Mouse (Mus musculus) hindbrain, embryonic 14.5 days (tissue): ENCODE data around the gene Add3. TPM values are rescaled to one million over a fixed set of nuclear protein-coding genes. Genes with fewer than 3 reads are reported as not detected.

Source experiments
- ATAC-seq: fragments of 200-750 bp; cut with Nextera tagmentation; 2 replicates; pipeline ENCODE4 v1.8.0; 2017; ENCODE audit warnings: moderate number of reproducible peaks, mild to moderate bottlenecking, moderate TSS enrichment, moderate library complexity; ENCODE audit not compliant: low FRiP score
- DNase-seq: peaks from one replicate; pipeline ENCODE4 v3.0.0-alpha.2; 2015; ENCODE audit warnings: low spot score
- H3K27ac ChIP-seq: fragments of 300-500 bp; sonication (generic); 2 replicates; pipeline ENCODE4 v1.5.1; 2014; ENCODE audit warnings: mild to moderate bottlenecking, moderate library complexity
- H3K27me3 ChIP-seq: fragments of 300-500 bp; sonication (generic); 2 replicates; pipeline ENCODE4 v1.6.1; 2014; ENCODE audit warnings: mild to moderate bottlenecking, low read length, mixed read lengths; ENCODE audit not compliant: control insufficient read depth, insufficient read depth
- H3K36me3 ChIP-seq: fragments of 300-500 bp; sonication (generic); replicated peaks from 2 replicates; pipeline ENCODE4 v1.6.1; 2014; ENCODE audit not compliant: control insufficient read depth, insufficient read depth
- H3K4me1 ChIP-seq: fragments of 300-500 bp; sonication (generic); replicated peaks from 2 replicates; pipeline ENCODE4 v1.6.1; 2014; ENCODE audit warnings: antibody characterized with exemption, low read length, mixed read lengths; ENCODE audit not compliant: control insufficient read depth, insufficient read depth
- H3K4me2 ChIP-seq: fragments of 300-500 bp; sonication (generic); replicated peaks from 2 replicates; pipeline ENCODE4 v1.6.1; 2014; ENCODE audit warnings: mild to moderate bottlenecking, moderate library complexity
- H3K4me3 ChIP-seq: fragments of 300-500 bp; sonication (generic); replicated peaks from 2 replicates; pipeline ENCODE4 v1.5.1; 2014; ENCODE audit warnings: mild to moderate bottlenecking, low read length
- H3K9ac ChIP-seq: fragments of 300-500 bp; sonication (generic); 2 replicates; pipeline ENCODE4 v1.6.1; 2014
- H3K9me3 ChIP-seq: fragments of 300-500 bp; sonication (generic); 2 replicates; pipeline ENCODE4 v1.6.1; 2016; ENCODE audit warnings: low read length; ENCODE audit not compliant: control insufficient read depth
- WGBS: fragments of 180-500 bp; shearing (Covaris S2); extraction: QIAGEN DNeasy Blood & Tissue Kit; methylation state at CpG from one replicate; pipeline ENCODE4 v1.1.7; 2014; 5-methylcytosine and 5-hydroxymethylcytosine counted together
- polyA plus RNA-seq: library from polyadenylated mRNA; unstranded; fragments of >200 nt; fragmentation: Nextera tagmentation; extraction: Ambion mirVana; gene quantifications from 2 replicates; pipeline ENCODE4 v1.2.1, GENCODE M21; 2014

Add3 gene
- polyA plus RNA-seq, 1 experiment from 2014 or later = 43.4 TPM

DNA sequence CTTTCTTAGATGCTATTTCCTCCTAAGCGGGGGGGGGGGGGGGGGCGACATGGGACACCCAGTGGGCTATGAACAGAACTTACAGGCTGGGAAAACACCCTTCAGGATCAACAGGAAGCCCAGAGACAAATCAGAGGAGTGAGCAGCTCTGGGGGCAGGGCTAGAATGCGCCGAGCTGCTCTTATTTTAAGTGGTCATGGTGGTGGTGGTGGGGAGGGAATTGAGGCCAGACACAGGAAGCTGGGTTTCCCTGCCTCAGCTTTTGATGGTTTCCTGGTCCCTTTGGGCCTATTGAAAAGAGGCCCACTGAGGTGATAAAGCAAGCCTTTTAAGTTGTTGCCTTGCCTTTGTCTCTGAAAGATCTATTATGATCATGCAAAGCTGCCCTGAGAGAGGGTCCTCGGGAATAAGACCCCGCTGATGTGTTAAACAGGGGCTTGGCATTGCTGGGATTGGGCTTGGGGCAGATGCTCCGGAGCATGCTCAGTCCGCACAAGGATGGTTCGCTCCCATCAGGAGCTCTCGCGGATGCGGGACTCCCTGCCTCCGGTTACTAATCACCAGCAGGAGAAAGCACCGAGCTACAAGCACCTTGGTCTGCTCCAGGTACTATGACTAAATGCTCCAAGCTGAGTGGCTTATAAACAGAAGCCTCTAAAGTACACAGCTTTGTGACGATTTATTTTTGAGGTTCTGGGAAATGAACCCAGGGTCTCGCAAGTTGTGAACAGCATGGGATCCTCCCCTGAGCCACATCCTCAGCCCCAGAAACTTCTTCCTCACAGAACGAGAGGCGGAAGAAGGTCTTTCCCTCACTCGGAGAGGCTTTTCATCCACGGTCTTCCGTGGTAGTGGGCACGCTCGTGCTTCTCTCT is 123.9 kb downstream of the Add3 start:
- DNase-seq (no peak), ATAC-seq (no peak)
- H3K36me3 ChIP-seq = no peaks in the 10 kb centered on the region
- no peak overlapping the region for H3K27ac ChIP-seq
- H3K4me2 ChIP-seq = peak overlapping the region; percentile 19; the same call in 1 of the 2 replicates
- 0 out of 2 replicates have a peak, but pooled peaks cover 5% of the 10 kb centered on the region for H3K4me1 ChIP-seq
- no peaks in the 10 kb centered on the region for H3K9me3 ChIP-seq
- WGBS = 32% methylated on average over 22 of the region's 23 CpGs
- H3K4me3 ChIP-seq = no peak overlapping the region
- H3K9ac ChIP-seq = no peak overlapping the region
- H3K27me3 ChIP-seq = no peaks in the 10 kb centered on the region

DNA sequence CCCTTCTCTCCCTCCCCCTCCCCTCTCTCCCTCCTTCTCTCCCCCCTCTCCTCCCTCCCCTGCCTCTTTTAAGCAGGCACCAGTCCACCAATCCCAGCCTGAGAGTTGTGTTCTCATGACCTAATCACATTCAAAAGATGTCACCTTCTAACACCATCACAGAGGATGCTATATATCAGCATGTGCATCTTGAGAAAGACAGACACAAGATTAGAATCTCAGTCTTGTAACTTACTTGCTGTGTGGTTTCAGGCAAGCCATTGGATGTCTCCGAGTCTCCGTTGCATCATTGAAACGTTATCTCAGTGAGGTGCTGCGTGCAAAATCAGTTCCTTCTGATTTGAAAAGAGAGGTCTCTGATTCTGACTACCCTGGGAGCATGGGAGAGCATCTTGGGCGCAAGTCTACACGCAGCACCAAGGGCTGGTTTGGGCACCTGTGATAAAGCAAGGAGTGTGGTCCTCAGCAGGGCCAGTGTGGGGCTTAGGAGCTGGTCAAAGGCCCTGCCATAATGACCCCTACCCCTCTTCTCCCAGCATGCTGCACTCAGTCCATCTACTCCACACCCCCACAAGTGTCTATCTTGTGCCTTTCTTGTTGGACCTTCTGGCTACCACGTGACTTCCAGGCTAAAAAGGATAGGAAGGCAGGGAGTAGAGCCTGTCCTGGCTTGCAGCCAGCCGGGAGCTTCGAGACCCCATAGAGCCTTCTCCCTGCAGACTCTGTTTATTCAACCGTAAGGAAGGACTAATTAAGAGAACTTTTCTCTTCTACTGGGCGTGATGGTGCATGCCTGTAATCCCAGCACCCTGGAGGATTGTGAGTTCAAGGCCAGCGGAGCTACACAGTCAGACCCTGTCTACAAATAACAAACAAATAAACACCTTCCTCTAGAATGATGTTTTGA is 124.8 kb downstream of the Add3 start:
- no peaks in the 10 kb centered on the region for H3K36me3 ChIP-seq
- no peaks in the 10 kb centered on the region for H3K27me3 ChIP-seq
- H3K27ac ChIP-seq = no peak overlapping the region
- H3K9me3 ChIP-seq = no peaks in the 10 kb centered on the region
- no peak overlapping the region for H3K4me3 ChIP-seq
- no peak overlapping the region for H3K4me2 ChIP-seq
- WGBS = 51% methylated on average over 12 of the region's 12 CpGs
- 0 out of 2 replicates have a peak, but pooled peaks cover 5% of the 10 kb centered on the region for H3K4me1 ChIP-seq
- ATAC-seq (peak; percentile 69; the same call in 1 of the 2 replicates), DNase-seq (peak; percentile 34)
- no peak overlapping the region for H3K9ac ChIP-seq

DNA sequence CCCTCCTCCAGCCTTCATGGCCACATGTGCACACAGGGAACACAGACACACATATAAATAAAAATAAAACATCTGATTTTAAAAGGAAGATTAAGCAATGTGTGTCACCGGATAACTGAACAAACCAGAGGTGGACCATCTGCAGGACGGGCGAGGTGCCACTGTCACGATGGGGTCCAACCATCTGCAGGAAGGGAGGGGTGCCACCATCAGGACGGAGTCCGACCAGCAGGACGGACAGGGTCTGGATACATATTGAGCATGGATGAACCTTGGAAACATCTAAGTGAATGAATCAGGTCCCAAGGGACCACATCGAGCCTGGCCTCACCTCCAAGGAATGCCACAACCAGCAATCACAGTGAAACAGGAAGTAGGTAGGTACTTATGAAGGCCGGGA is 127.1 kb downstream of the Add3 start:
- Histone ChIP-seq H3K4me3 (no peak overlapping the region), H3K27ac (no peak overlapping the region), H3K27me3 (no peaks in the 10 kb centered on the region), H3K4me1 (0 out of 2 replicates have a peak, but pooled peaks cover 5% of the 10 kb centered on the region), H3K36me3 (no peaks in the 10 kb centered on the region), H3K4me2 (no peak overlapping the region), H3K9ac (no peak overlapping the region), H3K9me3 (no peaks in the 10 kb centered on the region)
- ATAC-seq = no peak
- 95% methylated on average over 9 of the region's 9 CpGs for WGBS
- DNase-seq = no peak

DNA sequence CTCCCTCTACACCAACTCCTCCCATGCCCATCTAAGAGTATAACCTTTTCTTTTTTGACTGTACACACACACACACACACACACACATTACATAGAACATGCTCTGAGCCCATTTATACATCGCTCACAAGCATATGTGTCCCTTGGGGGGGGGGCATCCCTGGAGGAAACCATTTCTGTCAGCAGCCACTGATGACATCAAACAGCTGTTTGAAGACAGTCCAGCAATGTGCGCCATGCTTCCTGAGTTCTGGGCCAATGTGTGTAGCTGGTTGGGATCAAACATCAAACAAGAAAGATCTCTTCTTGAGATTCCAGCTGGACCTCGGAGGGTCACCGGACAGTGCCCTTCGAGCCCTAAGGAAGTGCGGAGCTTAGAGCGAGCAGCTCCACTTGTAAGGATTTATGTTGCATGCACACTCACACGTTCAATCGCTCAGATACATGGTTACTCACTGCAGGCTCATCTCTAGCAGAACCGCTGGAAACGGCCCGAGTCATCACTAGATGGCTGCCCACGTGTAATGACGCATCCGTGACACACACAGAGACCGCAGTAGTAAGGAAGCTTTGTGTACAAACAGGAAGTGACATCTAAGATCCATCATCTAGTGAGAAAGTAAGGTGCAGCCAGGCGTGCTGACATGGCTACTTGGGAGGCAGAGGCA is 132.9 kb downstream of the Add3 start:
- Histone ChIP-seq H3K4me1 (no peaks in the 10 kb centered on the region), H3K9me3 (no peaks in the 10 kb centered on the region), H3K27ac (no peak overlapping the region), H3K36me3 (no peaks in the 10 kb centered on the region), H3K9ac (no peak overlapping the region), H3K4me3 (no peak overlapping the region), H3K4me2 (no peak overlapping the region), H3K27me3 (no peaks in the 10 kb centered on the region)
- no peak for ATAC-seq
- WGBS = 88% methylated on average over 17 of the region's 17 CpGs
- no peak for DNase-seq

DNA sequence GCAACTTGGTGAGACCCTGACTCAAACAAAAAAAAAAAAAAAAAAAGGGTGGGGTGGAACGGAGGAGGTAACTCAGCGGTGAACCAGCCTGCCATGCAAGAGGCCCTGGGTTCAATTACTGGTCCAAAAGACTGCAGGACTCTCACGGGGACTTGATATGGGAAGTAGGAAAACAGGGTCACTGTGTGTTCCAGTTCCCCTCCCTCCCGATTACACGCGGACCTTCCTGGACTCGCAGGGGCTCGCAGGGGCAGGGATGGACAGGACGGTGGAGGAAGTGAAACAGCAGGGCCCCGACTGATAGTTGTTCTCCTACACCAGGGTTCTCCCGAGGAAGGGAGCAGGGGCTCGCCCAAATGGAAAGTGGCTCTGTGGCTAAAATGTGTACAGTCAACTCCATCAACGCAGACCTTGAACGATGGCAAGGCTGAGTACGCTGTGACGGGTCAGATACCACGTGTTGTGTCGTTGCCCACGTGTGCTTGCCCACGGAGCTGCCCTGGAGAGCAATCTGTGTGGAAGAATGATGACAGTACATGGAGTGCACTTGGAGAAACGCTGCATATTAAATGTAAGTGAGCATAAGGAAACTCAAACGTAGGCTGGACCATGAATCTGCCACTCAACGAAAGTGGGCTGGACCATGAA is 133.7 kb downstream of the Add3 start:
- ATAC-seq = no peak
- DNase-seq = no peak
- Histone ChIP-seq H3K4me2 (no peak overlapping the region), H3K27ac (no peak overlapping the region), H3K4me3 (no peak overlapping the region), H3K4me1 (no peaks in the 10 kb centered on the region), H3K36me3 (no peaks in the 10 kb centered on the region), H3K9ac (no peak overlapping the region), H3K27me3 (no peaks in the 10 kb centered on the region), H3K9me3 (no peaks in the 10 kb centered on the region)
- 90% methylated on average over 23 of the region's 23 CpGs for whole genome bisulfite sequencing

DNA sequence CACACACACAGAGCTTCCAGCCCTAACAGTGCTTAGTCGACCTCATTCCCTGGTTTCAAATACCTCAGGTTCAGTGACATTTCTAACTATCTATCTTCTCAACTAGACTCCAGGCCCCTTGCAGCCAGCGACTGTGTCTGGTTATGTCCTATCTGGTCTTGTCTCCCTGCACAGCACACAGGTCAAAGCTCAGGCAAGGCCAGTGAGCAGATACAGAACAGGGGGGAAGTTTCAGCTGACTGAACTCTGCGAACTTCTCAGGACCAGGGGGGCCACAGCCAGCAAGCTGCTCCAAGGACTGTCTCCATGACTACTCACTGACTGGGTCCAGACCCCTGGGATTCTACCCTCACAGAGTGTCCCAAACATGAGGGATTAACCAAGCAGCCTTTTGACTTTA is 135.0 kb downstream of the Add3 start:
- ATAC-seq (no peak), DNase-seq (no peak)
- no peak overlapping the region for H3K27ac ChIP-seq
- H3K4me2 ChIP-seq = no peak overlapping the region
- no peak overlapping the region for H3K4me3 ChIP-seq
- H3K9me3 ChIP-seq = no peaks in the 10 kb centered on the region
- 43% methylated on average over 3 of the region's 3 CpGs for WGBS
- no peak overlapping the region for H3K9ac ChIP-seq
- H3K36me3 ChIP-seq = no peaks in the 10 kb centered on the region
- no peaks in the 10 kb centered on the region for H3K27me3 ChIP-seq
- no peaks in the 10 kb centered on the region for H3K4me1 ChIP-seq

DNA sequence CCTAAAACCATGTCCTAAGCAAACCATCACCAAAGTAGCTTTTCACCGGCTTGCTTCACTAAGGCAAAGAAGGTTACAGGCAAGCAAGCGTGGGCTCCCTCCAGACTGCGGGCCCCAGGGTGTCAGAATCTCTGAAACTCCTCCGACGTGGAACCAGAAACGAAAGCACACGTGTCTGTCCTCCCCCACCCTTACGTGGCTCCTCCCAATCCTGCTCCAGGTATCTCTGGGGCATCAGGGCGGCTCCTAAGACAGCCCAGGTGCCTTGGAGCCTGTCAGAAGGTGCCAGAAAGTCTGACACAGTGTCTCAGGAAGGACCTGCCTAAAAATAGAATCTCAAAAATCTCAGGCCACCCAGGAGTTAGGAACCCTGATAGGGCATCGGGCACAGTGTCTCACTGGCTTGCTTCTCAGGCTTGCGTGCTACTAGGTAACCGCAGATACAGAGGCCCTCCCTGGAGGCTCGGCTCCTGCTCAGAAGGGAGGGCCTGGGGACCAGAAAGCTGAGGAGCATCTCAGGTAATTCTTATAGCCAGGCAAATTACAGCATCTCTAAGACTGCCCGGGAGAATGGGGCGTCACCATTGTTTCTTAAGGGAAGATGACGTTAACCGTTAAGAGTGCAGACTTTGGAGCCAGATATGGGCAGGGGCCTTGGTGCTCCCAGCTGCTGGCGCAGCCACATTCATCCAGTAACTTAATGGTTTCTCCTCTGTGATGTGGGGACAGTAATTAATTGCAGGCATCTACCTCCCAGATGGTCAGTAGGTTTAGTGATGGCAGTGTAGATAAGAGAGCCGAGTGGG is 136.9 kb downstream of the Add3 start:
- Histone ChIP-seq H3K4me1 (no peaks in the 10 kb centered on the region; the same call in 1 of the 2 replicates), H3K9ac (no peak overlapping the region), H3K4me3 (no peak overlapping the region), H3K9me3 (no peaks in the 10 kb centered on the region), H3K27ac (no peak overlapping the region), H3K27me3 (no peaks in the 10 kb centered on the region), H3K4me2 (no peak overlapping the region), H3K36me3 (no peaks in the 10 kb centered on the region)
- WGBS = 76% methylated on average over 19 of the region's 19 CpGs
- DNase-seq = no peak
- ATAC-seq = no peak
